Mouse (Mus musculus) gastrocnemius, postnatal 10 days (tissue): Measurements from ENCODE around the gene Cldn6. TPM values are rescaled to one million over a fixed set of nuclear protein-coding genes. Genes with fewer than 3 reads are reported as not detected.

Source experiments
- DNase-seq: peaks from one replicate; pipeline ENCODE4 v3.0.0; 2021; ENCODE audit warnings: mixed read lengths
- long read RNA-seq, 2 experiments: library from polyadenylated mRNA; stranded (forward); transcript quantifications; one replicate each; pipeline ENCODE4 v2.0.0; 2021
- total RNA-seq, 2 experiments: library from RNA; stranded (reverse); gene quantifications; 2 replicates each; pipeline ENCODE4 v1.2.3; 2021

Gene Cldn6
- not detected for total RNA-seq
- long read RNA-seq, experiment 1: 0 reads
- long read RNA-seq, experiment 2: 0 reads

- DNase-seq: no peak
These were observed at the start of gene Cldn6 for GRCm38 (mm10) chr17:23679127-23679835. Gene Cldn6 (plus strand): TSS chr17:23679249.

GRCm38 (mm10) chr17:23630195-23631020, 48.6 kb upstream of the Cldn6 start:
- peak; percentile 86 for DNase-seq

DNA sequence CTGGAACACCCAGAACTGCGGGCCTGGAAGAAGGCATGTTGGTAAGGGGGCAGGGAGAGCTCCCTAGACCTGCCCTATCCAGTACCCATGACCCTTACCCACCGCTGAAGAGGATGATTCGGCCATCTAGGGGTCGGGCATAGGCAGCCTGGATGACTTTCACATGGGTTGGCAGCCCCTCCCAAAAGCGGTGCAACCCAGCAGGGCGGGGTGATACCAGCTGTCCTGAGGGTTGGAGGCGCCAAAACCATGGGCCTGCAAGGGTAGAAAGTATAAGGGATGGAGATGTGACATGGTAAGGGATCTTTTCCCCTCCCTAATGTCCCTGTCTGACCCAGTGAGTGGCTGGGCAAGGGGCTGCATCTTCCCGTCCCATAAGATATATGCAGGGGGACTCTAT, 47.8 kb upstream of the Cldn6 start:
- DNase-seq: no peak

DNA sequence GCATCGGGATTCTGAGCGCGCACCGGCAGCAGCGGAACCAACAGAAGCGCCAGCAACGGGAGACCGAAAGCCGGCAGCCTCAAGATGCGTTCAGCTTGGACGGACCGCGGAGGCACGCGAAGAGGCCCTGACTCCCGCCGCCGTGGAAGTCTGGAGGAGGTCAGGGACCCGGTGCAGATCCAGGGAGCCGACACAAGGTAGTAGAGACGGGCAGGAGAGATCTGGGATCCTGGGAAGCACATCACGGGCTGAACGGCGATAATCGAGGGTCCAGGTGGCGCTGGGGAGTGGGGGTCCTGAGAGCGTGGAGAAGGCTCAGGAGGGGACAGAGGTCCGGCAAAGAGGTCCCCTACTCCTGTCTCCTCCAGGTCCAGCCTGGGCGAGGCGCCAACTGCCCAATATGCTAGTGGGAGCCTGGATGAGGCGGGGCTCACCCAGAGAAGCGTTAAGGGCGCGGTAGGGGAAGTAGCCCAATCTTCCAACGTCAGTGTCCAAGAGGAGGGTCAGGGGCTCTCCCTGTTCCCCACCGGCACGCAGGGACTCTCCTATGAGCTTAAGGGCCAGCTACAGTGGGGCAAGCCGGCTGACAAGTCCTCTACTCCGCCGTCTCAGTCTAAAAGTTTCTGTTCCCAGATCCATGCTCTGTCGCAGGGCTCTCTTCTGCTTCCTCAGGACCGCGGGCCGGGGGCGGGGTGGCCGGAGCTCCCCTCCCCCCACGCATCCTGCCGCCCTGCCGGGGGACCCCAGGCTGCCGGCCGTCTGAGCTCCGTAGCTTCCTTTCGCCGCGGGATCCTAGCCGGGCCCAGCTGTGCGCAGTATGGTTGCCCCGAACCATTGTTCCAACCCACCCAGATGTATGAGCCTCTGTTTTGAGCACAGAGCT, 34.2 kb upstream of the Cldn6 start, which contains the start of gene Mmp25:
Gene Mmp25, minus strand, starts transcription at position 665 of the 883 bp plus-strand sequence.
- peak; percentile 40 for DNase-seq

GRCm38 (mm10) chr17:23645894-23646293, 33.2 kb upstream of the Cldn6 start:
- no peak for DNase-seq

DNA sequence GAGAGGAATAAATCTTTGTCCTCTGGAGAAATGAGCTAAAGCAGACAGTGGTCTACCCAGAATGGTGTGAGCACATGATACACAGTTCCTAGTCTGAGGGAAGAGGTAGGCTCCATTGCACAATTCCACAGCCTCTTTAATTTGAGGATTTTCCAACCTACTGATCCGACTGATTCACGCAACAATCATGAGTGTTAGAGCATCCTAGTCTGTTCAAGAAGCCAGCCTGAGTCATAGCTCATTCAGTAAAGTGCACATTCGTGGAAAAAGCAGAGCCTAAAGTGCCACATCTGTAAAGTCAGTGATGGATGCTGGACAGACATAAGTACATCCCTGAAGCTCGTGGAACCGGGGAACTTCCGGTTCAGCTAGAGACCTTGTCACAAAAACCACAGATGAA, 27.7 kb upstream of the Cldn6 start:
- DNase-seq: no peak

GRCm38 (mm10) chr17:23653324-23653723, 25.7 kb upstream of the Cldn6 start:
- DNase-seq: no peak

- no peak for DNase-seq
These were observed 25.0 kb upstream of the Cldn6 start for GRCm38 (mm10) chr17:23654001-23654400.

DNA sequence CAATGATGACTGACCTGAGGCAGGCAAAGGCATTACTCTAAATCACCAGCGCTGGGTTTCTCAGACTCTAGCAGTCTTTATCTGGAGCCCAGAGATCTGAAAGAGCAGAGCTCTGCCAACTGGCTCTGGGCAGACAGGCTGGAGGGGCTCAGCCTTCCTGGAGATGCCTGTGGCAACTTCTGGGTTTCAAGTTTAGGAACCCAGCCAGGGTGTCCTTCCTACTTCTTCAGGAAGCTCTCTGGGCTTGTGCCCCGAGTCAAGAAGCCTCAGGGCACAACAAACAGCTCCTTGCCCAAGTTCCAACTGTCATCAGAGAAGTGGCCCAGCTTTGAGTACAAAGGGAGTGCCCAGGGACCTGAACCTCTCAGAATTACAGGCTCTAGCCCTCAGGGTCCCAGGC, 24.6 kb upstream of the Cldn6 start:
- no peak for DNase-seq

DNA sequence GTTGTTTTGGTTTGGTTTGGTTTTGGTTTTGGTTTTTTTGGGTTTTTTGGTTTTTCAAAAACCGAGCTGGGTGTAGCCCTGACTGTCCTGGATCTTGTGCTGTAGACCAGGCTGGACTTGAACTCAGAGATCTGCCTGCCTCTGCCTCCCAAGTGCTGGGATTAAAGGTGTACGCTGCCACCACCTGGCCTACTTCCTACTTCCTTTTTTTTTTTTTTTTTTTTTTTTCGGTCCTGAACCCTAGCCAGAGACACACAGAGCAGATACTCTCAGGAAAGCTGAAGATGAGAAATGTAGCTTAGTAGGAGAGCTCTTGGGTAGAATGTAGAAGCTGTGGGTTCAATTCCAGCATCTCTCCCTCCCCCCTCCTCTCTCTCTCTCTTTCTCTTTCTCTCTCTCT, 20.6 kb upstream of the Cldn6 start:
- DNase-seq: no peak

GRCm38 (mm10) chr17:23660117-23660875, 18.8 kb upstream of the Cldn6 start, which contains the start of gene Bicdl2:
Gene Bicdl2 (plus strand): TSS chr17:23660506.
- no peak for DNase-seq

DNA sequence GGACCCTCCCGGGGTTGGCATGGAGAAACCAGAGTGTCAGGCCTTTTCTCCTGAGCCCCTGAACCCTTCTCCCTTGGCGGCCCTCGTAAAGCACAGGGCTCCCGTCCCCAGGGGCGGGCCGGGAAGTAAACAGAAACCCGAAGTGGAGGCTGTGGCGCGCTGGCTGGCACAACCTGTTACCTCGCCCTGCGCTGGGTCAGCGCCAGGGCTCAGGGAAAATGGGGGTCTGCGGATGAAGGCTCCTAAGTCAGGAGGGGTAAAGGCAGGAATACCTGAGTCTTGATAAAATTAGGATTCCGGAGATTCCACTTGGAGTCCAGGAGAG, 18.2 kb upstream of the Cldn6 start:
- no peak for DNase-seq

DNA sequence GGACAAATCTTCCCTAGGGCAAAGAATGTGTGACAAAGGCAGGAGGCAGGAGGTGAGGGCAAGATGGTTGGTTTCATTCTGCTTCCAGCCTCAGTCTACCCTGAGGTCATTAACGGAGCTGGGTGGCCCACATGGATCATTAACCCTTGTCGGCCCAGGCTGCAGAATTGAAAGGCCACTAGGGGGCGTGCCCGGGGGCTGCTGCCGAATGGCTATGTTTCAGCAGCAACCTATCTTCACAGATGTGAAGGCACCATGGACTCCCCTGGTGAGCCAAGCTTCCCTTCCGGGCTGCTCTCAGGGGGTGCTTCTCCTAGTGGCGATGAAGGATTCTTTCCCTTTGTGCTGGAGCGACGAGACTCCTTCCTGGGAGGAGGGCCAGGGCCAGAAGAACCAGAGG, 17.5 kb upstream of the Cldn6 start:
- DNase-seq: no peak

DNA sequence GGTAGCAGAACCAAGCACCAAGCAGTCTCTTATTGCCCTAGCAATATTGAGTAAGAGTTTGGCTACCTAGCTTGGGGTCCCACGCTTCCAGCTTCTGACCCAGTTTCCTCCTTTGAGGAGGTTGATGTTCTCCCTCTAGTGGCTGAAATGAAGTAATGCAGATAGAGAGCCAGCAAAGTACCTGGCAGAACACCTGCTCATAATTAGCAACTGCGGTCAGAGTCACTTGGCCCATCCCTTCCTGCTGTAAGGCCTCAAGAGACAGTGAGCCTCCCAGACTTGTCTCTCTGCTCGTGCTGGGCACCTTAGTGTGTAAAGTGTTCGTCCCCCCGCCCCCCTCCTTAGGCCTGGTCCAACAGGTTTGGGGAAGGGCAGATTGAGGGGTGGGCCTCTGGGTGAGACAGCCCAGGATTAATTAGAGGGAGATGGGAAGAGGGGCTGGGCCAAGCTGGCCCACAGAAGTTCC, 14.5 kb upstream of the Cldn6 start:
- DNase-seq: no peak

- DNase-seq: no peak
These were observed 13.5 kb upstream of the Cldn6 start for GRCm38 (mm10) chr17:23665511-23665910.

DNA sequence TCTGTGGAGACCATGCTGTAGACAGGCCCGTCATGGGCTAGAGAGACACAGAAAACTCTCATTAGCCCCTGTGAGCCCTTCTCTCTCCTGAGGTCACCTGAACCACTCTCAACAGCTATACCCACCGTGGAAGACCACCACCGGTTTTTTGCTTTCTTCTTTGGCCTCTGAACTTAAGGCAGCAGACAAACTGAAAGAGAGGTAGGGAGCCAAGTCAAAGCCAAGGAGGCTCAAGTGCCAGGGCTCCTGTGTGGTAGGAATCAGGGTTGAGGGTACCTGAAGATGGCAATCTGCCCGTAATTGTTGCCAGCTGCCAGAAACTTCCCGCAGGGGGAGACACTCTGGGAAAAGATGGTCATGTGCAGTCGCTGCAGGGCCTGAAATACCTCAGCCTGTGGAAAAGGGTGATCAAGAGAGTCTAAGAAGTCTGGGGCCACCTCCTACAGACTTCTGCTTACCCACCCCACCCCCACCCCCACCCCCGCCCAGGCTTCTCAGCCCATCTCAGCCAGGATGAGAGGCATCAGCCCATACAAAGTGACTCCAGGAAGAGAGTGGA, 8.5 kb upstream of the Cldn6 start:
- DNase-seq: no peak

DNA sequence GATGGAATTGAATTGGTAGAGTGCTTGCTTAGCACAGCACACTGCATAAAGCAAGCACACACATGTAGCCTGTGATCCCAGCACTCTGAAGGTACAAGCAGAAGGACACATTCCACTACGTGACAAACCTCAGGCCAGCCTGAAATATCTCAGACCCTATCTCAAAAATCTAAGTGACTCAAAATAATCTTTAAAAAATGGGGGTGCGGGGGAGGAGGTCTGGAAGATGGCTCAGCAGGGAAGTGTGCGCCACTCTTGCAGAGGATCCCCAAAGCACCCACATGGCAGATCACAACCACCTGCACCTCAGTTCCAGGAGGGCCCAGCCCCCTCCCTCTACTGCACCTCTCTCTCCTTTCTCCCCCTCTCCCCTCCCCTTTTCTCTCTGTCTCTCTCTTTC, 7.5 kb upstream of the Cldn6 start:
- DNase-seq: no peak

DNA sequence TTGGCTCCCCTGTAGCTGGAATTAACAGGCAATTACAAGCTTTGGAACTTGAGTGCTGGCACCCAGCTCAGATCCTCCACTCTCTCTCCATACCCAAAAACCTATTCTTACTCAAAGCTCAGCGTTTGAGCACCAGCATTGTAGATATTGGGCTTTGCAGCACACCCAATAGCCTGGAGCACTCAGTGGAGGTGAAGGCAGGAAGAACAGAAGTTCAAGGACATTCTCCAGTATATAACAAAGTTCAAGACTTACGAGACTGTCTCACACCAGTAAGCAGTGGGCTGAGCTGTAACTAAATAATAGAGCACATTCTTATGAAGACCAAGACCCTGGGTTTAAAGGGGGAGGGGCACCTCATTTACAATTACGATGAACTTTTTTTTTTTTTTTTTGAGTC, 6.3 kb upstream of the Cldn6 start:
- no peak for DNase-seq

DNA sequence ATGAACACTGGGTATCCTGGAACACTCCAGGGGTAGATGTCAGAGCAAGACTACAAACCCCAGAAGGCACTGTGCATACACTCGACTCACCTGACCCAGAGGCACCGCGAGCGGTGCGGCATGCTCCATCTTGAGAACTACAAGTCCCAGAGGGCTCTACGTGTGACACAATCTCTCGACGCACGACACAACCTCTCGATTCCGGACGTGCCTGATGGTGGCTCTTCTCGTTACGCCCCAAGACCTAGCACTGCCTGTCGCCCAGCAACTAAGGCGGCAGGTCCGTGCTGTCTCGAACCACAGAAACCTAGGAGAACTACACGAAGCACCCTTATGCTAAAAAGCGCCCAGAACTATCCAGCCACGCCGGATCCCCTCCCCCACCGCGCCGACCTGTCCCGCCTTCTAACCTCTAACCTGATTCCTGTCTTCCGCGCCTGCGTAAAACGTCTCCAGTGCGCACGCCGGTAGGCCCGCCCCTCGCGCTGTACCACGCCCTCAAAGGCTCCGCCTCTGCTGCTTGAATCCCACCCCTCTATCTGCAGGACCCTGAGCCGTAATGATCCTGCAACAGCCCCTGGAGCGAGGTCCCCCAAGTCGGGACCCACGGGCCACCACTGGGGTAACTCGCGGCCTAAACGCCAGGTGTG, 5.5 kb upstream of the Cldn6 start, which contains the start of the genes Hcfc1r1 and Thoc6:
Gene Hcfc1r1, plus strand, starts transcription at position 173 of the 650 bp plus-strand sequence.
Gene Thoc6, minus strand, starts transcription at position 459 of the 650 bp plus-strand sequence.
- DNase-seq: peak; percentile 84

DNA sequence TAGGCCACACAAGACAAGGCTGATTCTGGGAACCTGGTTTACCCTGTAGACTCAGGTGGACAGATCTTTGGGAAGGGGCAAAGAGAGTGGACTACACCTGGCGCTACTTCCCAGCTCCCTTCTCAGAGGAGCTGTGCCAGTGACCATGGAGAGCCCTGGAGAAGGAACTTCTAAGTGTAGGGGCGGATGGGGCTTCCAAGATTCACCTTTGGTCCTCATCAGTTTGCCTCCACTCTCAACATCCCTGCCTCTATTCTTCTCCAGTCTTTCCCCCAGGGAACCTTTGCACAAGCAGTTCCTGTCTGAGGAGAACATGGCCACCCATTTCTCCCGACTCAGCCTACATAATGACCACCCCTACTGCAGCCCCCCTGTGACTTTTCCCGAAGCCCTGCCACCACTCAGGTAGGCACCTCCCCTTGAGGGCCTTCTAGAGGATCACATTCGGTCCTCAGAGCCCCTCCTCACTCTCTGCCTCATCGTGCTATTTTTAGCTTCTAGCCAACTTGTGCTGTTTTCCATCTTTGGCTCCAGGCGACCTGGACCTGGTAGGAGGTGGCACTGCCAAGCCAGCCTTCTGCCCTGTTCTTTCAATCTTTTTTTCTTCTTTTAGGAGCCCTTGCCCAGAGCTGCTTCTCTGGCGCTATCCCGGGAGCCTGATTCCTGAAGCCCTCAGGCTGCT, 4.6 kb upstream of the Cldn6 start:
- no peak for DNase-seq
